Mouse (Mus musculus): ENCODE results near the gene Gif. TPM values are rescaled to one million over a fixed set of nuclear protein-coding genes. Genes with fewer than 3 reads are reported as not detected.

Gif gene
- polyA plus RNA-seq, 1 experiment from 2014 or later, result not detected

GRCm38 (mm10) chr19:11736455-11736854 lies 10.9 kb upstream of the Gif start:
- Histone ChIP-seq H3K36me3 (ENCODE audit: control insufficient read depth, insufficient read depth) (no peaks in the 10 kb centered on the region), H3K27ac (ENCODE audit: low read length) (no peak overlapping the region), H3K4me2 (ENCODE audit: low read depth, low read length) (no peak overlapping the region), H3K9me3 (replicated peaks; ENCODE audit: control insufficient read depth, low read length) (no peaks in the 10 kb centered on the region), H3K4me1 (ENCODE audit: control insufficient read depth, low read depth, low read length) (peaks cover 4% of the 10 kb centered on the region; the same call in 1 of the 2 replicates), H3K4me3 (ENCODE audit: low read depth, low read length) (no peak overlapping the region), H3K9ac (ENCODE audit: low read depth, low read length) (no peak overlapping the region), H3K27me3 (ENCODE audit: control insufficient read depth, insufficient read depth, low read depth, low read length) (no peaks in the 10 kb centered on the region)
- WGBS (ENCODE audit: insufficient replicate concordance), result 20% methylated on average over 1 of the region's 1 CpGs
- peak; percentile 72 for ATAC-seq (ENCODE audit: low read depth)

DNA sequence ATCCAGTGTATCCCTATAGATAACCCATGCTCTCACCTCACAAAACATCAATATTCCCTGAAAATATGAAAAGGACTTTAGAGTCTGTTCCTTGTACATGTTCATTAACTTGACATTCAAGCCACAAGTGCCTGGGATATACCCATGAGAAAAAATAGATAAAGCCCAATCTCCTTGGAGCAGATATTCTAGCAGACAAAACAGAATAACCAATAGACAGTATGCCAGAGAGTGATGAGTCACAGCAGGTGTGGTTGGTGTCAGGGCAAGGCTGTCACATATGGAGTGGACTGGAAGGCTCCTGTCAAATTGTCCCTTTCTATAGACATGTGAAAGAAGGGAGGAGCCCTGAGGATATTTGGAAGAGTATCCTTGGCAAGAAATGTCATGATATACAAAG lies 1.7 kb upstream of the Gif start:
- Histone ChIP-seq H3K9me3 (replicated peaks; ENCODE audit: control insufficient read depth, low read length) (no peaks in the 10 kb centered on the region), H3K4me2 (ENCODE audit: low read depth, low read length) (no peak overlapping the region)
- ATAC-seq (ENCODE audit: low read depth), result peak; percentile 87

DNA sequence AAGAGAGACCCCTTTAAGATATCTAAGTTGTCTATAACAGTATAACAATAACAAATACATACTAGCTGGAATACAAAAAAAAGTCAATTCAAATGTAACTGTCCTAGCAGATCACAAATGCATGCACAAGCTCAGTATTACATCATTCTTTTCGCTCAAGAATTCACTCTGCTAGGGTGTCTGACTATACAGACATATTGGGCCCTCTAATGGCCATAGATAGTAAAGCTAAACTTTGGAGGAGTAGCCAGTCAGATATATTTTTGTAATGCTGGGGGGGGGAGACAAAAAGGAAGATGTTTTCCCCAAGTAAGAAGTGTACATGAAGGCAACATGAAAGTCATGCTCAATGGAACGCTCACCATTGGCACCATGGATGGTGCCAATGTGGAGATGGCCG lies 17.7 kb downstream of the Gif start:
- 70% methylated on average over 3 of the region's 3 CpGs for WGBS (ENCODE audit: insufficient replicate concordance)
- Histone ChIP-seq H3K9me3 (replicated peaks; ENCODE audit: control insufficient read depth, low read length) (no peaks in the 10 kb centered on the region), H3K27ac (ENCODE audit: low read length) (no peak overlapping the region)

More for the DNA sequence above, 1.7 kb upstream of the Gif start:
- no peak overlapping the region for H3K9ac ChIP-seq (ENCODE audit: low read depth, low read length)
- H3K27ac ChIP-seq (ENCODE audit: low read length), result no peak overlapping the region
- H3K4me1 ChIP-seq (ENCODE audit: control insufficient read depth, low read depth, low read length), result peaks cover 9% of the 10 kb centered on the region; the same call in 1 of the 2 replicates
- no peak overlapping the region for H3K4me3 ChIP-seq (ENCODE audit: low read depth, low read length)
- no peaks in the 10 kb centered on the region for H3K27me3 ChIP-seq (ENCODE audit: control insufficient read depth, insufficient read depth, low read depth, low read length)
- H3K36me3 ChIP-seq (ENCODE audit: control insufficient read depth, insufficient read depth), result no peaks in the 10 kb centered on the region

GRCm38 (mm10) chr19:11766413-11766812 lies 19.1 kb downstream of the Gif start:
- Histone ChIP-seq H3K36me3 (ENCODE audit: control insufficient read depth, insufficient read depth) (no peaks in the 10 kb centered on the region), H3K4me1 (ENCODE audit: control insufficient read depth, low read depth, low read length) (peaks cover 5% of the 10 kb centered on the region), H3K9ac (ENCODE audit: low read depth, low read length) (no peak overlapping the region), H3K9me3 (replicated peaks; ENCODE audit: control insufficient read depth, low read length) (no peaks in the 10 kb centered on the region), H3K27ac (ENCODE audit: low read length) (0 out of 2 replicates have a peak overlapping the region, but pooled peaks have one; percentile 16), H3K27me3 (ENCODE audit: control insufficient read depth, insufficient read depth, low read depth, low read length) (no peaks in the 10 kb centered on the region), H3K4me2 (ENCODE audit: low read depth, low read length) (no peak overlapping the region), H3K4me3 (ENCODE audit: low read depth, low read length) (no peak overlapping the region)
- WGBS (ENCODE audit: insufficient replicate concordance), result 36% methylated on average over 4 of the region's 4 CpGs
- no peak for ATAC-seq (ENCODE audit: low read depth)

More for the DNA sequence above, 17.7 kb downstream of the Gif start:
- no peaks in the 10 kb centered on the region; the same call in 1 of the 2 replicates for H3K4me1 ChIP-seq (ENCODE audit: control insufficient read depth, low read depth, low read length)
- no peak overlapping the region for H3K9ac ChIP-seq (ENCODE audit: low read depth, low read length)
- H3K4me2 ChIP-seq (ENCODE audit: low read depth, low read length), result no peak overlapping the region
- no peak overlapping the region for H3K4me3 ChIP-seq (ENCODE audit: low read depth, low read length)
- no peaks in the 10 kb centered on the region for H3K27me3 ChIP-seq (ENCODE audit: control insufficient read depth, insufficient read depth, low read depth, low read length)
- no peaks in the 10 kb centered on the region for H3K36me3 ChIP-seq (ENCODE audit: control insufficient read depth, insufficient read depth)
- ATAC-seq (ENCODE audit: low read depth), result no peak

DNA sequence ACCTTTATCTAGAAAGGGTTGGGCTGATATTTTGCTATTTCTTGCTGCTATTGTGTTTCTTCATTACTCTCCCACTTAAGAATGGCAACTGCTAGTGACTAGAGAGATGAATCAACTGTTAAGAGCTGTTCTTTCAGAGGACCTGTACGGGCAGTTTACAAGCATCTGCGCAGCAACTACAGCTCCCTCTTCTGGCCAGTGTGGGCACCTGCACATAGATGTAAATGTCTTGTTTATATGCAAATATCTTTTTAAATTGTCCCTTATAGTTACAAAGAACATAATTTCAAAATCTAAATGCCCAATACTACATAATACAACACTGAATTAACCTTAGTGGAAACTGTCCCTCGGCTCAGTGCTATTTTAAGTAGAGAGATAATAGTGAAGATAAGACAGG lies 20.8 kb downstream of the Gif start:
- no peak overlapping the region for H3K27ac ChIP-seq (ENCODE audit: low read length)
- peaks cover 5% of the 10 kb centered on the region for H3K4me1 ChIP-seq (ENCODE audit: control insufficient read depth, low read depth, low read length)
- no peak for ATAC-seq (ENCODE audit: low read depth)
- H3K9ac ChIP-seq (ENCODE audit: low read depth, low read length), result no peak overlapping the region
- H3K27me3 ChIP-seq (ENCODE audit: control insufficient read depth, insufficient read depth, low read depth, low read length), result no peaks in the 10 kb centered on the region
- H3K4me2 ChIP-seq (ENCODE audit: low read depth, low read length), result no peak overlapping the region
- H3K36me3 ChIP-seq (ENCODE audit: control insufficient read depth, insufficient read depth), result peaks cover 2% of the 10 kb centered on the region; the same call in 1 of the 2 replicates
- H3K4me3 ChIP-seq (ENCODE audit: low read depth, low read length), result no peak overlapping the region
- H3K9me3 ChIP-seq (replicated peaks; ENCODE audit: control insufficient read depth, low read length), result no peaks in the 10 kb centered on the region
- 4% methylated on average over 3 of the region's 3 CpGs for WGBS (ENCODE audit: insufficient replicate concordance)

GRCm38 (mm10) chr19:11769257-11769920 lies 22.0 kb downstream of the Gif start:
- Histone ChIP-seq H3K4me2 (ENCODE audit: low read depth, low read length) (peak overlapping the region; percentile 69), H3K36me3 (ENCODE audit: control insufficient read depth, insufficient read depth) (peaks cover 6% of the 10 kb centered on the region; the same call in 1 of the 2 replicates), H3K4me3 (ENCODE audit: low read depth, low read length) (peak overlapping the region; percentile 76), H3K9me3 (replicated peaks; ENCODE audit: control insufficient read depth, low read length) (no peaks in the 10 kb centered on the region), H3K27me3 (ENCODE audit: control insufficient read depth, insufficient read depth, low read depth, low read length) (no peaks in the 10 kb centered on the region), H3K4me1 (ENCODE audit: control insufficient read depth, low read depth, low read length) (peaks cover 5% of the 10 kb centered on the region), H3K27ac (ENCODE audit: low read length) (no peak overlapping the region), H3K9ac (ENCODE audit: low read depth, low read length) (no peak overlapping the region)
- ATAC-seq (ENCODE audit: low read depth), result no peak
- 74% methylated on average over 5 of the region's 5 CpGs for WGBS (ENCODE audit: insufficient replicate concordance)

DNA sequence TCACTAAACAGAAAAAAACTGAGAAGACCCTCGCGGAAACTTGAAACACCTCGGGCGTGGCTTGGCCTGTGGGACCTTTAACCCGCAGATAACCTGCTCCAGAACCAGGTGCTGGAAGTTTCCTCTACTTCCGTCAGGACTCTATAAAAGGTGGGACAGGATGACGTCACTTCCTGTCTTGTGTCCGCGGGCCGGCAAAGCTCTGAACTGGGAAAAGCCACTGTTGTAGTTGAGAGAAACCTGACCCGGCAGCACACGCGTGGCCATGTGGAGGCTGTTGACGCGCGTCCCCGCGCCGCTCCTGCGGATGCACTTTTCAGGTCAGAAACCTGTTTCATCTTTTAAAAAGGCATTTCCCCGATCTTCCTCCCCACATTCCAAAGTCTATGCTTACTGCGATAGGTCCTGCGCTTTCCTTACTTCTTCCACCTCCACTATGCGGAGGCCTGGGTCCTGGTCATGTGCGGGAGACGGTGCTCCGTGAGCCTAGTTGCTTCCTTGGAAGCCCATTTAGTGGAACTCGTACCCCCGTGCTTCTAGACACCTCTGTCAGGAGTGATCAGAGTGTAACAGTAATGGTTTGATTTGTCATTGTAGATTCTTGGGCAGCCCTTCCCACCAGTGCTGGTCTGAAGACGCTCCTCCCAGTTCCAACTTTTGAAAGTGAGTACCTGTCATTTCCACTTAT lies 23.0 kb downstream of the Gif start, which contains the start of gene Mrpl16:
Gene Mrpl16 (plus strand): TSS at position 187 of the 688 bp plus-strand sequence.
- H3K9ac ChIP-seq (ENCODE audit: low read depth, low read length), result peak within 1 kb of the TSS; percentile 73
- H3K4me1 ChIP-seq (ENCODE audit: control insufficient read depth, low read depth, low read length), result peaks cover 5% of the 10 kb centered on the region
- no peak within 1 kb of the TSS for H3K27ac ChIP-seq (ENCODE audit: low read length)
- H3K4me2 ChIP-seq (ENCODE audit: low read depth, low read length), result peak within 1 kb of the TSS; percentile 69
- H3K4me3 ChIP-seq (ENCODE audit: low read depth, low read length), result peak within 1 kb of the TSS; percentile 76
- H3K27me3 ChIP-seq (ENCODE audit: control insufficient read depth, insufficient read depth, low read depth, low read length), result no peaks in the 10 kb centered on the region
- H3K9me3 ChIP-seq (replicated peaks; ENCODE audit: control insufficient read depth, low read length), result no peaks in the 10 kb centered on the region
- ATAC-seq (ENCODE audit: low read depth), result peak; percentile 92
- WGBS (ENCODE audit: insufficient replicate concordance), result under 1% methylated on average over 30 of the region's 30 CpGs
- H3K36me3 ChIP-seq (ENCODE audit: control insufficient read depth, insufficient read depth), result peaks cover 6% of the 10 kb centered on the region; the same call in 1 of the 2 replicates

DNA sequence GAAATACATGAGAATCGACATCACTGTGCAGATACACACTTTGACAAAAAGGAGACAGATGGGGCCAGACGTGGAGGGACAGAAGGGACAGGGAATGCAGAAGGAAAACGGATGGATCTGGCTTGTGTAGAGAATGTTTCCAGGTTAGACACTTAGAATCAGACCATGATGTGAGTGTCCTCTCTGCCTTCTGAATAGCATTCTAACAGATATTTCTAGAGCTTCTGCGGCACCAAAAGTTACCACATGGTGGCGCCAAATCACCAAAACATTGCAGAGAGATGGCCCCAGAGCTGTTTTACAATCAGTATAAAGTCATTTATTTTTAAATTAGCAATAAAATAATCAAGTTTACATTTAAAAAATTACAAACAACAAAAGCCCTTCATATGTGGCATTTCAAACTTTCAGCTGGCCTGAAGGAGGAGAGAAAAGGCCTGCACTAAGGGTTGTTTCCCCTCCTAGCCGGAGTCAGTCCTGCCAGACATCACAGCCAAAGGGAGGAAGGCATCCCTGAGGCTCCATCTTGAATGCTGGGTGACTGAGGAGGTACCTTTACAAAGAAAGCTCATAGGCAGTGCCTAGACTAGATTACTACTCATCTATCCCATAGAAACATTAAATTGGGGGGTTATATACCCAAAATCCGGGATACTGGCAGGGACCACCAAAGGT lies 30.0 kb downstream of the Gif start:
- Histone ChIP-seq H3K4me3 (ENCODE audit: low read depth, low read length) (no peak overlapping the region), H3K27me3 (ENCODE audit: control insufficient read depth, insufficient read depth, low read depth, low read length) (no peaks in the 10 kb centered on the region), H3K4me1 (ENCODE audit: control insufficient read depth, low read depth, low read length) (no peaks in the 10 kb centered on the region), H3K4me2 (ENCODE audit: low read depth, low read length) (no peak overlapping the region), H3K27ac (ENCODE audit: low read length) (no peak overlapping the region), H3K9me3 (replicated peaks; ENCODE audit: control insufficient read depth, low read length) (no peaks in the 10 kb centered on the region), H3K9ac (ENCODE audit: low read depth, low read length) (no peak overlapping the region), H3K36me3 (ENCODE audit: control insufficient read depth, insufficient read depth) (peaks cover 9% of the 10 kb centered on the region; the same call in 1 of the 2 replicates)
- no peak for ATAC-seq (ENCODE audit: low read depth)
- 45% methylated on average over 7 of the region's 7 CpGs for WGBS (ENCODE audit: insufficient replicate concordance)

Data from liver, embryonic 16.5 days (tissue).